Mouse (Mus musculus) ovary, adult 10 weeks (tissue): ENCODE results near the gene Abtb1. TPM values are rescaled to one million over a fixed set of nuclear protein-coding genes. Genes with fewer than 3 reads are reported as not detected.

ENCODE experiments used
- polyA plus RNA-seq: library from polyadenylated mRNA; stranded (reverse); fragments of 350-450 nt; fragmentation: Illumina TruSeq; extraction: RNeasy Lipid Tissue Mini Kit (QIAGEN cat#74804); gene quantifications from one replicate; pipeline ENCODE4 v1.2.3, GENCODE M21; 2014

Gene Abtb1
- polyA plus RNA-seq, result 1.2 TPM

GRCm38 (mm10) chr6:88841781-88842689 is at the start of gene Abtb1:
Abtb1 (minus strand) TSS chr6:88841984.

GRCm38 (mm10) chr6:88874868-88875508 is 33.2 kb upstream of the Abtb1 start, which contains the start of gene Podxl2:
Podxl2 (minus strand) TSS chr6:88875044.

Other genes starting within 250 kb of the Abtb1 start
- not detected for gene Kbtbd12, start 204.0 kb downstream of the Abtb1 start, polyA plus RNA-seq
- 4.4 TPM for gene Mgll, start 117.6 kb downstream of the Abtb1 start, polyA plus RNA-seq
- gene Podxl2, start 33.1 kb upstream of the Abtb1 start, polyA plus RNA-seq, result not detected
- 5.1 TPM for gene Mcm2, start 56.8 kb upstream of the Abtb1 start, polyA plus RNA-seq
- gene Tpra1, start 60.3 kb upstream of the Abtb1 start, polyA plus RNA-seq, result 0.80 TPM